Mouse (Mus musculus): ENCODE data around the gene Man2a1. TPM values are rescaled to one million over a fixed set of nuclear protein-coding genes. Genes with fewer than 3 reads are reported as not detected.

Man2a1 gene
- polyA plus RNA-seq, 1 experiment from 2014 or later = 14.4 TPM

- no peaks in the 10 kb centered on the region for H3K27me3 ChIP-seq
- WGBS = 61% methylated on average over 8 of the region's 8 CpGs
- no peak for ATAC-seq (ENCODE audit: insufficient number of reproducible peaks, low FRiP score, low TSS enrichment, low read depth)
Measured at GRCm38 (mm10) chr17:64579696-64580095, 20.8 kb upstream of the Man2a1 start.

GRCm38 (mm10) chr17:64581133-64581532 is 19.4 kb upstream of the Man2a1 start:
- no peak for ATAC-seq (ENCODE audit: insufficient number of reproducible peaks, low FRiP score, low TSS enrichment, low read depth)
- no peak overlapping the region for H3K4me2 ChIP-seq (replicated peaks)
- no peaks in the 10 kb centered on the region for H3K27me3 ChIP-seq
- H3K9me3 ChIP-seq (replicated peaks) = no peaks in the 10 kb centered on the region
- no peak overlapping the region for H3K9ac ChIP-seq
- H3K27ac ChIP-seq (replicated peaks) = no peak overlapping the region
- no peaks in the 10 kb centered on the region for H3K36me3 ChIP-seq
- no peak overlapping the region for H3K4me3 ChIP-seq (replicated peaks)
- H3K4me1 ChIP-seq = no peaks in the 10 kb centered on the region
- 87% methylated on average over 6 of the region's 6 CpGs for WGBS

More at GRCm38 (mm10) chr17:64579696-64580095, 20.8 kb upstream of the Man2a1 start:
- H3K9me3 ChIP-seq (replicated peaks) = no peaks in the 10 kb centered on the region
- H3K36me3 ChIP-seq = no peaks in the 10 kb centered on the region
- H3K27ac ChIP-seq (replicated peaks) = no peak overlapping the region
- H3K4me3 ChIP-seq (replicated peaks) = no peak overlapping the region
- H3K4me1 ChIP-seq = no peaks in the 10 kb centered on the region
- H3K9ac ChIP-seq = no peak overlapping the region
- H3K4me2 ChIP-seq (replicated peaks) = no peak overlapping the region

DNA sequence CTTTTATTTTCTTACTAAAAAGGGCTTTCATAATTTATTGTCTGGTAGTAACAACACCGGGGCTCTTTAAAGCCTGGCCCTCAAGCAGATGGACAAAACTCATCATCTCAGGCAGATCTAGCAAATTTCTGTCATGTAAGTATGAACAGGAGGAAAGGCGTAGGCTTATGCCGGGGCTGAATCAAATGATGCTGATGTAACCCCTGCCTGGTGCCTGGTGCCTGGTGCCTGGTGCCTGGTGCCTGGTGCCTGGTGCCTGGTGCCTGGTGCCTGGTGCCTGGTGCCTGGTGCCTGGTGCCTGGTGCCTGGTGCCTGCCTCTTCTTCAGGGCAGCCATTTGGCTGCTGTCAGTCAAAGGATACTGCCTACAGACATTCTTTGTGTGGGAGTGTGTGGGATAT is 18.6 kb upstream of the Man2a1 start:
- WGBS = 85% methylated on average over 3 of the region's 3 CpGs
- no peak overlapping the region for H3K4me2 ChIP-seq (replicated peaks)
- H3K27me3 ChIP-seq = no peaks in the 10 kb centered on the region
- no peak overlapping the region for H3K27ac ChIP-seq (replicated peaks)
- H3K4me3 ChIP-seq (replicated peaks) = no peak overlapping the region
- no peaks in the 10 kb centered on the region for H3K36me3 ChIP-seq
- no peaks in the 10 kb centered on the region for H3K9me3 ChIP-seq (replicated peaks)
- no peak for ATAC-seq (ENCODE audit: insufficient number of reproducible peaks, low FRiP score, low TSS enrichment, low read depth)
- no peaks in the 10 kb centered on the region for H3K4me1 ChIP-seq
- H3K9ac ChIP-seq = no peak overlapping the region

GRCm38 (mm10) chr17:64590483-64590882 is 10.1 kb upstream of the Man2a1 start:
- Histone ChIP-seq H3K4me2 (replicated peaks) (no peak overlapping the region), H3K27ac (replicated peaks) (no peak overlapping the region), H3K4me1 (no peaks in the 10 kb centered on the region), H3K4me3 (replicated peaks) (no peak overlapping the region), H3K27me3 (no peaks in the 10 kb centered on the region), H3K36me3 (no peaks in the 10 kb centered on the region), H3K9ac (no peak overlapping the region), H3K9me3 (replicated peaks) (no peaks in the 10 kb centered on the region)
- no peak for ATAC-seq (ENCODE audit: insufficient number of reproducible peaks, low FRiP score, low TSS enrichment, low read depth)
- 60% methylated on average over 4 of the region's 4 CpGs for WGBS

DNA sequence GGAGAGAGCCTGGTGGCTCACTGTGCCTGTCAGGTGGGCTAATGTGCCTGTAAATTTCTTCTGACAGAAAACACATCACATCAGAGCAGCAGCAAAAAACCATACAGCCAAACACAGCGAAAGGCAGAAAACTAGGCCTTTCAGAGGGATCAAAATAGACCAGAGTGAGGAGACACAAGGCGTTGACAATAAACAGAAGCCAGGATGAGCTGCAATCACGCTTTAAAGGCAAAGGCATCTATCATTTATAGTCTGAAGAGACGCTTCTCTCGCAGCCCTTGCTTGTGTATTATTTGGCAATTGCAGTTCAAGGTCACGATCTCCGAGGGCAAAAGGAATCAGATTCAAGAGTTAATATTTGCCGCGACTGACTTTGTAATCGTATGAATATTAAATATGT is 9.2 kb upstream of the Man2a1 start:
- H3K9ac ChIP-seq = no peak overlapping the region
- H3K36me3 ChIP-seq = no peaks in the 10 kb centered on the region
- H3K9me3 ChIP-seq (replicated peaks) = no peaks in the 10 kb centered on the region
- no peak for ATAC-seq (ENCODE audit: insufficient number of reproducible peaks, low FRiP score, low TSS enrichment, low read depth)
- no peak overlapping the region for H3K27ac ChIP-seq (replicated peaks)
- H3K4me1 ChIP-seq = no peaks in the 10 kb centered on the region
- 81% methylated on average over 10 of the region's 10 CpGs for WGBS
- no peak overlapping the region for H3K4me2 ChIP-seq (replicated peaks)
- no peaks in the 10 kb centered on the region for H3K27me3 ChIP-seq
- H3K4me3 ChIP-seq (replicated peaks) = no peak overlapping the region

GRCm38 (mm10) chr17:64592355-64592754 is 8.2 kb upstream of the Man2a1 start:
- 83% methylated on average over 2 of the region's 2 CpGs for WGBS
- Histone ChIP-seq H3K9ac (no peak overlapping the region), H3K4me3 (replicated peaks) (no peak overlapping the region), H3K27me3 (no peaks in the 10 kb centered on the region), H3K36me3 (no peaks in the 10 kb centered on the region), H3K4me2 (replicated peaks) (no peak overlapping the region), H3K27ac (replicated peaks) (no peak overlapping the region), H3K9me3 (replicated peaks) (no peaks in the 10 kb centered on the region), H3K4me1 (no peaks in the 10 kb centered on the region)
- no peak for ATAC-seq (ENCODE audit: insufficient number of reproducible peaks, low FRiP score, low TSS enrichment, low read depth)

DNA sequence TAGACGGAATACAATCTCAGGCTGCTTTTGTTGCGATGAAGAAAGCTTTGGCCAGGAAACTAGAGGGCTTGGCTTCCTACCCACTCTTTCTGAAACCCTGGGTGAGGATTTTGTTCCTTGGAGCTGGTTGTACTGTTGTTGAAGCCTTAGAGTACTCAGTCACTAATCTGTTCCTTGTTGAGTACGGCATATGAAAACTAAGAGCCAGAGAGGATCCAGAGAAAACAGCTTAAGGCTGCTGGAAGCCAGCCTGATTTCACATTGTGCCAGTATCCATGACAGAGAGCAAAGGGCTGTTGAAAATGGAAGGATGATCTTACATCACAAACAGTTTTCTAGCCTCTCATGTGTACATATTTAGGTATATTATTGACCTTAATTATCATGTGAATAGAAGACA is 7.7 kb upstream of the Man2a1 start:
- Histone ChIP-seq H3K27me3 (no peaks in the 10 kb centered on the region), H3K4me2 (replicated peaks) (no peak overlapping the region), H3K27ac (replicated peaks) (no peak overlapping the region), H3K4me3 (replicated peaks) (no peak overlapping the region), H3K9ac (no peak overlapping the region), H3K4me1 (no peaks in the 10 kb centered on the region), H3K36me3 (no peaks in the 10 kb centered on the region), H3K9me3 (replicated peaks) (no peaks in the 10 kb centered on the region)
- ATAC-seq (ENCODE audit: insufficient number of reproducible peaks, low FRiP score, low TSS enrichment, low read depth) = no peak
- 71% methylated on average over 3 of the region's 3 CpGs for WGBS

- no peak overlapping the region for H3K27ac ChIP-seq (replicated peaks)
- H3K4me3 ChIP-seq (replicated peaks) = no peak overlapping the region
- H3K4me2 ChIP-seq (replicated peaks) = no peak overlapping the region
- peaks cover 16% of the 10 kb centered on the region for H3K4me1 ChIP-seq
- WGBS = 84% methylated on average over 9 of the region's 9 CpGs
- H3K9ac ChIP-seq = no peak overlapping the region
- H3K36me3 ChIP-seq = no peaks in the 10 kb centered on the region
- no peaks in the 10 kb centered on the region for H3K27me3 ChIP-seq
- no peak for ATAC-seq (ENCODE audit: insufficient number of reproducible peaks, low FRiP score, low TSS enrichment, low read depth)
- no peaks in the 10 kb centered on the region for H3K9me3 ChIP-seq (replicated peaks)
Measured at GRCm38 (mm10) chr17:64597770-64598169, 2.8 kb upstream of the Man2a1 start.

- Histone ChIP-seq H3K36me3 (no peaks in the 10 kb centered on the region), H3K4me1 (peaks cover 26% of the 10 kb centered on the region), H3K27ac (replicated peaks) (peak overlapping the region; percentile 95), H3K27me3 (no peaks in the 10 kb centered on the region), H3K9me3 (replicated peaks) (no peaks in the 10 kb centered on the region), H3K4me3 (replicated peaks) (peak overlapping the region; percentile 94), H3K4me2 (replicated peaks) (peak overlapping the region; percentile 80), H3K9ac (peak overlapping the region; percentile 21; the same call in 1 of the 2 replicates)
- ATAC-seq (ENCODE audit: insufficient number of reproducible peaks, low FRiP score, low TSS enrichment, low read depth) = no peak
- 26% methylated on average over 4 of the region's 4 CpGs for WGBS
Measured at GRCm38 (mm10) chr17:64599916-64600315, 620 bp upstream of the Man2a1 start.

GRCm38 (mm10) chr17:64601091-64601750 is 685 bp downstream of the Man2a1 start:
- H3K4me1 ChIP-seq = peaks cover 30% of the 10 kb centered on the region
- no peaks in the 10 kb centered on the region for H3K9me3 ChIP-seq (replicated peaks)
- peak overlapping the region; percentile 80 for H3K4me2 ChIP-seq (replicated peaks)
- H3K27ac ChIP-seq (replicated peaks) = peak overlapping the region; percentile 95
- under 1% methylated on average over 71 of the region's 73 CpGs for WGBS
- peak overlapping the region; percentile 94 for H3K4me3 ChIP-seq (replicated peaks)
- peak; percentile 21 for ATAC-seq (ENCODE audit: insufficient number of reproducible peaks, low FRiP score, low TSS enrichment, low read depth)
- peak overlapping the region; percentile 85 for H3K9ac ChIP-seq
- H3K27me3 ChIP-seq = no peaks in the 10 kb centered on the region
- H3K36me3 ChIP-seq = no peaks in the 10 kb centered on the region

- H3K27ac ChIP-seq (replicated peaks) = peak overlapping the region; percentile 95
- peak overlapping the region; percentile 85 for H3K9ac ChIP-seq
- no peaks in the 10 kb centered on the region for H3K27me3 ChIP-seq
- H3K9me3 ChIP-seq (replicated peaks) = no peaks in the 10 kb centered on the region
- peak; percentile 48; the same call in 1 of the 2 replicates for ATAC-seq (ENCODE audit: insufficient number of reproducible peaks, low FRiP score, low TSS enrichment, low read depth)
- H3K4me2 ChIP-seq (replicated peaks) = peak overlapping the region; percentile 80
- no peaks in the 10 kb centered on the region for H3K36me3 ChIP-seq
- under 1% methylated on average over 42 of the region's 44 CpGs for WGBS
- H3K4me1 ChIP-seq = peaks cover 30% of the 10 kb centered on the region
- H3K4me3 ChIP-seq (replicated peaks) = peak overlapping the region; percentile 94
Measured at GRCm38 (mm10) chr17:64601751-64602578, 1.4 kb downstream of the Man2a1 start.

Measured in embryonic facial prominence, embryonic 15.5 days (tissue).